Mouse (Mus musculus) liver, embryonic 14.5 days (tissue): ENCODE results near the gene Dmrt3. TPM values are rescaled to one million over a fixed set of nuclear protein-coding genes. Genes with fewer than 3 reads are reported as not detected.

ENCODE experiments used
- ATAC-seq: fragments of 200-750 bp; cut with Nextera tagmentation; 2 replicates; pipeline ENCODE4 v1.8.0; 2017; ENCODE audit warnings: moderate number of reproducible peaks, mild to moderate bottlenecking, moderate library complexity; ENCODE audit not compliant: insufficient read depth
- DNase-seq, 3 experiments: peaks; one replicate each; pipeline ENCODE4 v3.0.0-alpha.2; 2012 to 2013; ENCODE audit warnings: low read depth in 3 of 3, low spot score in 3 of 3
- H3K27ac ChIP-seq: fragments of 300-500 bp; sonication (generic); 2 replicates; pipeline ENCODE4 v1.5.1; 2014; ENCODE audit warnings: moderate library complexity, mild to moderate bottlenecking, control low read depth, inconsistent platforms
- H3K27me3 ChIP-seq: fragments of 300-500 bp; sonication (generic); 2 replicates; pipeline ENCODE4 v1.6.1; 2014; ENCODE audit warnings: mild to moderate bottlenecking, low read length, moderate library complexity; ENCODE audit not compliant: control insufficient read depth, insufficient read depth
- H3K36me3 ChIP-seq: fragments of 300-500 bp; sonication (generic); replicated peaks from 2 replicates; pipeline ENCODE4 v1.6.1; 2014; ENCODE audit warnings: low read depth; ENCODE audit not compliant: control insufficient read depth, insufficient read depth
- H3K4me1 ChIP-seq, 2 experiments: fragments of 200-500 bp in 1 of 2; fragments of 300-500 bp in 1 of 2; sonication (generic) in 1 of 2; replicated peaks; 2 replicates each; pipeline ENCODE4 v1.6.1; 2012 to 2014; ENCODE audit warnings: antibody characterized with exemption in 1 of 2, inconsistent platforms in 1 of 2, low read length in 1 of 2; ENCODE audit not compliant: control insufficient read depth in 2 of 2, insufficient read depth in 2 of 2
- H3K4me2 ChIP-seq: fragments of 300-500 bp; sonication (generic); 2 replicates; pipeline ENCODE4 v1.6.1; 2014; ENCODE audit warnings: low read depth, mild to moderate bottlenecking, control low read depth, moderate library complexity
- H3K4me3 ChIP-seq, 2 experiments: fragments of 200-500 bp in 1 of 2; fragments of 300-500 bp in 1 of 2; sonication (generic) in 1 of 2; 2 replicates each; pipeline ENCODE4 v1.5.1; 2012 to 2014; ENCODE audit warnings: low read depth in 2 of 2, low read length in 2 of 2, mild to moderate bottlenecking in 2 of 2, control low read depth in 1 of 2, inconsistent platforms in 1 of 2, moderate library complexity in 1 of 2; ENCODE audit not compliant: insufficient read depth in 1 of 2
- H3K9ac ChIP-seq: fragments of 300-500 bp; sonication (generic); replicated peaks from 2 replicates; pipeline ENCODE4 v1.6.1; 2014; ENCODE audit warnings: mild to moderate bottlenecking, control low read depth, moderate library complexity
- H3K9me3 ChIP-seq: fragments of 300-500 bp; sonication (generic); 2 replicates; pipeline ENCODE4 v1.6.1; 2016; ENCODE audit warnings: low read length, mixed read lengths; ENCODE audit not compliant: control insufficient read depth
- CTCF ChIP-seq: IDR thresholded peaks from 2 replicates; pipeline ENCODE4 v1.5.1; 2016; ENCODE audit warnings: antibody characterized with exemption, low read depth, control low read depth
- EP300 ChIP-seq: IDR thresholded peaks from 2 replicates; pipeline ENCODE4 v1.6.1; 2016; ENCODE audit warnings: antibody characterized with exemption, low read depth
- WGBS: fragments of 180-500 bp; shearing (Covaris S2); extraction: QIAGEN DNeasy Blood & Tissue Kit; methylation state at CpG from one replicate; pipeline ENCODE4 v1.1.7; 2014; ENCODE audit not compliant: insufficient replicate concordance; 5-methylcytosine and 5-hydroxymethylcytosine counted together
- polyA plus RNA-seq, 2 experiments: library from polyadenylated mRNA; depleted of rRNA in 1 of 2; stranded (reverse) in 1 of 2; unstranded in 1 of 2; fragments of >200 nt; fragmentation: Nextera tagmentation in 1 of 2; extraction: Ambion mirVana in 1 of 2; gene quantifications; 2 replicates each; pipeline versions ENCODE4 v1.2.1 to v1.2.3; 2012 to 2014

The Dmrt3 gene
- polyA plus RNA-seq, 2 experiments = not detected

GRCm38 (mm10) chr19:25641786-25642185 is 31.7 kb downstream of the Dmrt3 start:
- H3K27ac ChIP-seq = no peak overlapping the region
- ATAC-seq = no peak
- H3K9me3 ChIP-seq = no peaks in the 10 kb centered on the region

GRCm38 (mm10) chr19:25647136-25647535 is 37.0 kb downstream of the Dmrt3 start:
- no peak overlapping the region for H3K4me2 ChIP-seq

More at GRCm38 (mm10) chr19:25641786-25642185, 31.7 kb downstream of the Dmrt3 start:
- Histone ChIP-seq H3K4me3 (no peak overlapping the region), H3K9ac (no peak overlapping the region), H3K27me3 (no peaks in the 10 kb centered on the region), H3K4me2 (no peak overlapping the region), H3K4me1 (no peaks in the 10 kb centered on the region), H3K36me3 (no peaks in the 10 kb centered on the region)
- WGBS = 59% methylated on average over 6 of the region's 6 CpGs
- DNase-seq = no peak
- no peak for TF ChIP-seq EP300

GRCm38 (mm10) chr19:25648701-25649100 is 38.6 kb downstream of the Dmrt3 start:
- no peak overlapping the region for H3K4me3 ChIP-seq
- WGBS = 44% methylated on average over 4 of the region's 4 CpGs
- no peak for ATAC-seq

More at GRCm38 (mm10) chr19:25647136-25647535, 37.0 kb downstream of the Dmrt3 start:
- H3K9ac ChIP-seq = no peak overlapping the region
- no peaks in the 10 kb centered on the region for H3K36me3 ChIP-seq
- TF ChIP-seq CTCF = no peak
- TF ChIP-seq EP300 = no peak
- no peak overlapping the region for H3K27ac ChIP-seq
- DNase-seq = no peak
- no peaks in the 10 kb centered on the region for H3K9me3 ChIP-seq
- H3K4me3 ChIP-seq = no peak overlapping the region
- H3K4me1 ChIP-seq = 0 out of 4 replicates have a peak, but pooled peaks cover 0 to 4% of the 10 kb centered on the region in 2 experiments
- no peak for ATAC-seq
- H3K27me3 ChIP-seq = no peaks in the 10 kb centered on the region
- 44% methylated on average over 3 of the region's 3 CpGs for WGBS

GRCm38 (mm10) chr19:25650474-25650873 is 40.4 kb downstream of the Dmrt3 start:
- Histone ChIP-seq H3K27me3 (no peaks in the 10 kb centered on the region), H3K9ac (no peak overlapping the region), H3K4me1 (0 out of 4 replicates have a peak, but pooled peaks cover 0 to 4% of the 10 kb centered on the region in 2 experiments), H3K27ac (no peak overlapping the region), H3K4me2 (no peak overlapping the region), H3K4me3 (no peak overlapping the region), H3K9me3 (no peaks in the 10 kb centered on the region), H3K36me3 (no peaks in the 10 kb centered on the region)
- TF ChIP-seq CTCF (no peak), EP300 (no peak)
- ATAC-seq (no peak), DNase-seq (no peak)
- 56% methylated on average over 10 of the region's 10 CpGs for WGBS

More at GRCm38 (mm10) chr19:25648701-25649100, 38.6 kb downstream of the Dmrt3 start:
- TF ChIP-seq CTCF = no peak
- TF ChIP-seq EP300 = no peak
- Histone ChIP-seq H3K27me3 (no peaks in the 10 kb centered on the region), H3K9ac (no peak overlapping the region), H3K4me1 (0 out of 4 replicates have a peak, but pooled peaks cover 0 to 4% of the 10 kb centered on the region in 2 experiments), H3K4me2 (no peak overlapping the region), H3K27ac (no peak overlapping the region), H3K36me3 (no peaks in the 10 kb centered on the region), H3K9me3 (no peaks in the 10 kb centered on the region)
- no peak for DNase-seq

GRCm38 (mm10) chr19:25652560-25652959 is 42.5 kb downstream of the Dmrt3 start:
- Histone ChIP-seq H3K4me1 (0 out of 4 replicates have a peak, but pooled peaks cover 0 to 4% of the 10 kb centered on the region in 2 experiments), H3K4me3 (no peak overlapping the region), H3K4me2 (no peak overlapping the region), H3K27me3 (no peaks in the 10 kb centered on the region), H3K9me3 (no peaks in the 10 kb centered on the region), H3K9ac (no peak overlapping the region), H3K36me3 (no peaks in the 10 kb centered on the region), H3K27ac (no peak overlapping the region)
- WGBS = 48% methylated on average over 5 of the region's 5 CpGs
- DNase-seq (no peak), ATAC-seq (no peak)
- TF ChIP-seq EP300 (no peak), CTCF (no peak)
